Mouse (Mus musculus) telencephalon, adult 2 months (tissue): Measurements from ENCODE around the gene Pdlim4.
"Not testable (repeated sequence)": the region's sequence is repeated elsewhere in the genome, so short reads cannot be mapped to it uniquely, and the experiment has no call there.

Experiments used
- DNase-seq: peaks from one replicate; pipeline ENCODE4 v3.0.0-alpha.2; 2011; ENCODE audit warnings: low read depth, low spot score

The Pdlim4 gene

GRCm38 (mm10) chr11:54018893-54019732, 49.7 kb downstream of the Pdlim4 start:
- DNase-seq, result no peak

DNA sequence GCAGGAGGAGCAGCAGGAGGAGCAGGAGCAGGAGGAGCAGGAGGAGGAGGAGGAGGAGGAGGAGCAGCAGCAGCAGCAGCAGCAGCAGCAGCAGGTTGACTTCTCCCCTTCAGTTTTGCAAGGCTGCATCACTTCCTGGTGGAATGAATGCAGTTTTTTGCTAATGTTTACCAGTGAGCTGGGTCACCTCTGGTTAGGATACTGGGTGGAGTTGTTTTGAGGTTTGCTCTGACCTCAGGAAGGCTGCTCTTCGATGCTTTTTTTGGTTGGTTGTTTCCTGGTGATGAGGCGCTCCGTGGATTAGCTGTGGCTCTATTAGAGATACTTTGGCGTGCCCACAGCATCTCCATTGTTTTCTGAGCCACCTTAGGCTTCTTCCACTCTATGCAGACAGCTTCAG, 51.2 kb downstream of the Pdlim4 start:
- DNase-seq, result no peak

- DNase-seq, result no peak
Measured at GRCm38 (mm10) chr11:54016051-54016450, 52.8 kb downstream of the Pdlim4 start.

GRCm38 (mm10) chr11:54012961-54013360, 55.9 kb downstream of the Pdlim4 start:
- DNase-seq, result no peak

- DNase-seq, result no peak
Measured at GRCm38 (mm10) chr11:54011255-54011654, 57.6 kb downstream of the Pdlim4 start.

- no peak for DNase-seq
Measured at GRCm38 (mm10) chr11:54008416-54008920, 60.3 kb downstream of the Pdlim4 start.

GRCm38 (mm10) chr11:54007717-54008116, 61.1 kb downstream of the Pdlim4 start:
- no peak for DNase-seq

GRCm38 (mm10) chr11:54006901-54007300, 61.9 kb downstream of the Pdlim4 start:
- no peak for DNase-seq

DNA sequence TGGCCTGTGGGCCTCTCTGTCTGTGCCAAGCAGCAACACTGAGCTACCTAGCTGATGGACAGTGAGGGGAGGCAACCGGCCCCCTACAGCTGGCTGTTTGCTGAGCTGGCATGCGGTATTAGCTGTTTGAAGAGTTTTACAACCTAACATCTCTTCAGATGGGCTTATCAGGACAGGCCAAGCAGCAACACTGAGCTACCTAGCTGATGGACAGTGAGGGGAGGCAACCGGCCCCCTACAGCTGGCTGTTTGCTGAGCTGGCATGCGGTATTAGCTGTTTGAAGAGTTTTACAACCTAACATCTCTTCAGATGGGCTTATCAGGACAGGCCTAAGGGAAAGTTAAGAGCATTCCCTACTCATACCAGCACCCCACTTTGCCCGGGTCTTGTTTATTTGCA, 62.5 kb downstream of the Pdlim4 start:
- DNase-seq, result not testable (repeated sequence)
